Mouse (Mus musculus) thymus, adult 18-20 months (tissue): ENCODE measurements around the gene Birc3.
"Not testable (repeated sequence)": the region's sequence is repeated elsewhere in the genome, so short reads cannot be mapped to it uniquely, and the experiment has no call there.

Experiments
- DNase-seq, 2 experiments: peaks; one replicate each; pipeline ENCODE4 v3.0.0; 2022; ENCODE audit warnings: mixed read lengths in 2 of 2

The Birc3 gene

GRCm38 (mm10) chr9:7872775-7873439, at the start of gene Birc3:
Birc3 (minus strand) TSS chr9:7873186.
- peak; percentile 66 to 81 for DNase-seq

GRCm38 (mm10) chr9:7914925-7915324, 41.9 kb upstream of the Birc3 start:
- DNase-seq = no peak

GRCm38 (mm10) chr9:7914487-7914886, 41.5 kb upstream of the Birc3 start:
- DNase-seq = peak; percentile 5 to 10

- no peak for DNase-seq
Measured at GRCm38 (mm10) chr9:7913953-7914352, 41.0 kb upstream of the Birc3 start.

GRCm38 (mm10) chr9:7907351-7907985, 34.5 kb upstream of the Birc3 start:
- no peak for DNase-seq

GRCm38 (mm10) chr9:7906564-7906963, 33.6 kb upstream of the Birc3 start:
- no peak for DNase-seq

GRCm38 (mm10) chr9:7903825-7904224, 30.8 kb upstream of the Birc3 start:
- no peak for DNase-seq

GRCm38 (mm10) chr9:7903262-7903661, 30.3 kb upstream of the Birc3 start:
- no peak for DNase-seq

GRCm38 (mm10) chr9:7902311-7902710, 29.3 kb upstream of the Birc3 start:
- DNase-seq = no peak

GRCm38 (mm10) chr9:7900965-7901364, 28.0 kb upstream of the Birc3 start:
- DNase-seq = no peak

- peak; percentile 18 to 41 for DNase-seq
Measured at GRCm38 (mm10) chr9:7897502-7897901, 24.5 kb upstream of the Birc3 start.

GRCm38 (mm10) chr9:7891796-7892195, 18.8 kb upstream of the Birc3 start:
- DNase-seq = not testable (repeated sequence)

- DNase-seq = no peak
Measured at GRCm38 (mm10) chr9:7891177-7891576, 18.2 kb upstream of the Birc3 start.

GRCm38 (mm10) chr9:7884346-7884745, 11.4 kb upstream of the Birc3 start:
- DNase-seq = no peak

GRCm38 (mm10) chr9:7882304-7882865, 9.4 kb upstream of the Birc3 start:
- no peak for DNase-seq

- peak in 1 of 2 experiments; percentile 17 for DNase-seq
Measured at GRCm38 (mm10) chr9:7873511-7874211, 675 bp upstream of the Birc3 start.

- no peak for DNase-seq
Measured at GRCm38 (mm10) chr9:7872044-7872774, 777 bp downstream of the Birc3 start.

GRCm38 (mm10) chr9:7871316-7872043, 1.5 kb downstream of the Birc3 start:
- DNase-seq = peak in 1 of 2 experiments; percentile 15

GRCm38 (mm10) chr9:7870556-7871315, 2.2 kb downstream of the Birc3 start:
- DNase-seq = no peak

- no peak for DNase-seq
Measured at GRCm38 (mm10) chr9:7868838-7869491, 4.0 kb downstream of the Birc3 start.

- DNase-seq = no peak
Measured at GRCm38 (mm10) chr9:7867981-7868380, 5.0 kb downstream of the Birc3 start.
